Mouse (Mus musculus): ENCODE measurements at regions not wholly inside any gene's neighbourhood (a gene's known extent, or its start where the extent isn't known, plus 50 kb on each side); places are given as distances from the start of the nearest gene placed in this dataset.

DNA sequence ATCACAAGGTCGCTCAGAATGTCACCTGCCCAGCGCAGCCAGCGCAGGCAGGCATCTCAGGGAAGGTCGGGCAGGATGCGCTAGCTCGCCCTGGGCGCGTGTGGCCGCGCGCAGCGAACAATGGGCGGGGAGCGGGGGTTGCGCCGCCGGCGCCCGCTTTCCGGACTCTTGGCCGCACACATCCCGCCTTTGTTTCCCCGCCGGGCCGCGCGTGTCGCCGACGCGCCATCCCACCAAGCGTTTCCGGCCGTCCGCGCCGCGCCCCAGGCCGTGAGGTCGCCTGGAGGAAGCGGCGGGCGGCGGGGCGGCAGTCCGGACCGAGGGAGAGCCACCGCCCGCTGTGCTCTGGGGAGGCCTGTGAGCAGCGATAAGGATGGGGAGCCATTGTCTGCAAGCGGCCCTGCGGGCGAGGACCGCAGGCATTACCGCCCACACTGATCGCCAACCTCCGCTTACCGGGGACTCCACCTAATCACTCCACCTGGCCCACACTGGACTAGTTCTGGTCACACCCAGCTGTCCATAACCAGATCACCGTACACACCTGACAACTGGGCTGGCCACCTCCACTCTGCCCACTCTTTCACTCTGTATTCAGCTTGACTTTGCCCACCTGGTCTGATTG is 354.3 kb upstream of the Gm10295 start:
- Histone ChIP-seq H3K79me2 (replicated peaks; ENCODE audit: control insufficient read depth, insufficient read depth, low read length) (no peaks in the 10 kb centered on the region), H3K4me3 (peak overlapping the region; percentile 17), H3K27me3 (ENCODE audit: control insufficient read depth, insufficient read depth, low read length) (0 out of 2 replicates have a peak, but pooled peaks cover 2% of the 10 kb centered on the region), H3K27ac (peak overlapping the region; percentile 73), H3K9ac (ENCODE audit: low read depth, low read length) (peak overlapping the region; percentile 2), H3K36me3 (ENCODE audit: control insufficient read depth, insufficient read depth, low read length) (peaks cover 2% of the 10 kb centered on the region; the same call in 1 of the 2 replicates), H3K4me1 (ENCODE audit: control insufficient read depth, insufficient read depth, low read length) (peaks cover 4% of the 10 kb centered on the region)
- peak; percentile 61; the same call in 1 of the 2 replicates for TF ChIP-seq EP300 (IDR thresholded peaks at IDR 0.05; ENCODE audit: insufficient read depth, low read depth, low read length)
- TF ChIP-seq POLR2A (IDR thresholded peaks at IDR 0.05; ENCODE audit: insufficient read depth, low read depth, low read length): no peak
- WGBS: 3% methylated on average over 54 of the region's 59 CpGs
- intact Hi-C loops (cut with DNase I): loop anchor here (1.0 to 10.0 kb wide), 11 partner anchors 102 to 1361 kb away; no protein-coding TSS in a partner anchor
- DNase-seq: peak; percentile 83 to 89

DNA sequence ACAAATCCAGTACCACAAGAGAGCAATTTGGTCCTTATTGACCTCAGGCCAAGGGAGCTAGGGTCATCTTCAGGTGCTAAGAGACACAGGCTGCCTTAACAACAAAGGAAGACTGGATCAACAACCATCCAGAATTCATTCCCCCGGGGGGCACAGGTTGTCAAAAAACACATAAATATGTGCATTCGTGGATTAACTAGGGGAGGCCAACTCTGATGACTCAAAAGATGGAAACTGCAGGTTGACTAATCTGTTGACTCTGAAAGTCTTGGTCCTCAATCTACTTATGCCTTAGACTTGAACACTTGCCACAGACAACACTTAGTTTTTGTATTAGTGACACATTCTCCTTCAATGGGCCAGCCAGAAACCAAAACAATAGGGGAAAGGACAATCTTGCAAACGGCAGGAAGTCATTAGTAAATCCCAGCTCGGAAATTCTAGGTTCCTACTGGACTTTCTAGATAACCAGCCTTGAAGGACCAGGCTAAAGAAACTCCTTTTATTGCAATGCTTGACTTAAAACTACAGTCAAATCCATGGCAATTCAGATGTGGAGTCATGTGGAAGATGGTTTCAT is 353.5 kb upstream of the Gm10295 start:
- no peaks in the 10 kb centered on the region for H3K79me2 ChIP-seq (replicated peaks; ENCODE audit: control insufficient read depth, insufficient read depth, low read length)
- DNase-seq: peak in 1 of 2 experiments; percentile 5
- H3K4me3 ChIP-seq: no peak overlapping the region
- peaks cover 2% of the 10 kb centered on the region; the same call in 1 of the 2 replicates for H3K36me3 ChIP-seq (ENCODE audit: control insufficient read depth, insufficient read depth, low read length)
- H3K4me1 ChIP-seq (ENCODE audit: control insufficient read depth, insufficient read depth, low read length): peaks cover 4% of the 10 kb centered on the region
- 33% methylated on average over 4 of the region's 4 CpGs for WGBS
- H3K9ac ChIP-seq (ENCODE audit: low read depth, low read length): no peak overlapping the region
- H3K27me3 ChIP-seq (ENCODE audit: control insufficient read depth, insufficient read depth, low read length): 0 out of 2 replicates have a peak, but pooled peaks cover 2% of the 10 kb centered on the region
- intact Hi-C loops (cut with DNase I): loop anchor here (1.0 to 10.0 kb wide), 11 partner anchors 101 to 1360 kb away; no protein-coding TSS in a partner anchor
- TF ChIP-seq EP300 (IDR thresholded peaks at IDR 0.05; ENCODE audit: insufficient read depth, low read depth, low read length) (no peak), POLR2A (IDR thresholded peaks at IDR 0.05; ENCODE audit: insufficient read depth, low read depth, low read length) (no peak), CTCF (IDR thresholded peaks at IDR 0.05) (no peak)
- H3K27ac ChIP-seq: peak overlapping the region; percentile 73

All from heart, adult 2 months (tissue).